Mouse (Mus musculus) G1E (cell line): ENCODE data around the gene Mrps17.

ENCODE experiments used
- CTCF ChIP-seq: IDR thresholded peaks from 2 replicates; pipeline ENCODE4 v1.5.1; 2012; ENCODE audit warnings: low read depth, low read length, inconsistent platforms, mixed read lengths
- GATA1 ChIP-seq: IDR thresholded peaks from 2 replicates; pipeline ENCODE4 v1.6.1; 2012; ENCODE audit warnings: borderline replicate concordance, low read length, inconsistent platforms, mixed read lengths
- TAL1 ChIP-seq: conservative IDR thresholded peaks from 2 replicates; pipeline ENCODE4 v1.6.1; 2012; ENCODE audit warnings: low read depth, low read length, inconsistent platforms, mixed read lengths

- TF ChIP-seq GATA1 = no peak
- no peak for TF ChIP-seq CTCF
- TF ChIP-seq TAL1 = no peak
Measured at GRCm38 (mm10) chr5:129667851-129668250, 47.4 kb upstream of the Mrps17 start.
